ENCODE assay signal across 17 mouse cellular contexts in genomic region chr2:5515106-5515505, GRCm38 (mm10).
DNase-seq lines count a peak whose midpoint lies in the region; ATAC-seq and TF ChIP-seq lines count a peak whose summit lies in the region.
"Had no signal": no experiment of that assay in that cellular context is flagged by ENCODE, and none has a peak within 500 bp of the region (broad histone marks: within the 10 kb centered on the region; RNA-seq: fewer than 3 reads in every experiment).

No protein-coding gene starts in this region.

- 35% methylated on average over 2 of the region's 2 CpGs for WGBS in heart, embryonic 13.5 days
- WGBS in stomach, embryonic 16.5 days, result 76% methylated on average over 2 of the region's 2 CpGs
- 73% methylated on average over 2 of the region's 2 CpGs for WGBS in stomach, postnatal 0 days
- WGBS in kidney, postnatal 0 days, result 41% methylated on average over 2 of the region's 2 CpGs
- 90% methylated on average over 2 of the region's 2 CpGs for WGBS in neural tube, embryonic 15.5 days

- H3K9ac ChIP-seq in heart, embryonic 13.5 days, result no peak overlapping the region
- no peak overlapping the region for H3K9ac ChIP-seq in stomach, embryonic 16.5 days (ENCODE audit: low read length)
- H3K9ac ChIP-seq in stomach, postnatal 0 days (ENCODE audit: low read length), result no peak overlapping the region
- no peak overlapping the region for H3K9ac ChIP-seq in kidney, postnatal 0 days (ENCODE audit: low read depth, low read length)
- no peak overlapping the region for H3K9ac ChIP-seq in neural tube, embryonic 15.5 days (replicated peaks)
- H3K9ac ChIP-seq: embryonic facial prominence, embryonic 15.5 days; limb, embryonic 15.5 days; midbrain, embryonic 15.5 days had no signal

- no peak for DNase-seq in heart, postnatal 36 days
- DNase-seq in stomach, postnatal 0 days (ENCODE audit: low spot score), result no peak
- DNase-seq in kidney, postnatal 0 days (ENCODE audit: low spot score), result peak; percentile 64
- DNase-seq in thymus, postnatal 14 days, result no peak
- DNase-seq: heart, postnatal 14 days; lung, postnatal 14 days; thymus, adult 2 months had no signal

- H3K4me2 ChIP-seq in heart, embryonic 13.5 days, result no peak overlapping the region
- no peak overlapping the region for H3K4me2 ChIP-seq in stomach, embryonic 16.5 days (ENCODE audit: low read depth, low read length)
- no peak overlapping the region for H3K4me2 ChIP-seq in stomach, postnatal 0 days (replicated peaks; ENCODE audit: low read depth)
- no peak overlapping the region for H3K4me2 ChIP-seq in kidney, postnatal 0 days (ENCODE audit: low read length)
- H3K4me2 ChIP-seq in neural tube, embryonic 15.5 days, result no peak overlapping the region
- H3K4me2 ChIP-seq: embryonic facial prominence, embryonic 15.5 days; limb, embryonic 15.5 days; midbrain, embryonic 15.5 days had no signal

- peaks cover 20% of the 10 kb centered on the region for H3K4me1 ChIP-seq in heart, embryonic 13.5 days
- H3K4me1 ChIP-seq in stomach, embryonic 16.5 days (ENCODE audit: control insufficient read depth, insufficient read depth, low read length), result peaks cover 12% of the 10 kb centered on the region
- H3K4me1 ChIP-seq in stomach, postnatal 0 days (replicated peaks; ENCODE audit: control insufficient read depth, insufficient read depth), result no peaks in the 10 kb centered on the region
- 0 out of 2 replicates have a peak, but pooled peaks cover 2% of the 10 kb centered on the region for H3K4me1 ChIP-seq in kidney, postnatal 0 days (replicated peaks; ENCODE audit: insufficient read depth, low read length)
- H3K4me1 ChIP-seq in neural tube, embryonic 15.5 days, result no peaks in the 10 kb centered on the region; the same call in 1 of the 2 replicates
- H3K4me1 ChIP-seq: embryonic facial prominence, embryonic 15.5 days; forebrain, embryonic 10.5 days; limb, embryonic 15.5 days; megakaryocyte, embryonic 14.5 days had no signal

- no peaks in the 10 kb centered on the region for H3K27me3 ChIP-seq in heart, embryonic 13.5 days (replicated peaks)
- no peaks in the 10 kb centered on the region for H3K27me3 ChIP-seq in stomach, embryonic 16.5 days (ENCODE audit: control insufficient read depth, insufficient read depth, low read length)
- H3K27me3 ChIP-seq in stomach, postnatal 0 days (ENCODE audit: control insufficient read depth, insufficient read depth, low read length), result no peaks in the 10 kb centered on the region
- no peaks in the 10 kb centered on the region for H3K27me3 ChIP-seq in kidney, postnatal 0 days (ENCODE audit: insufficient read depth, low read length)
- no peaks in the 10 kb centered on the region for H3K27me3 ChIP-seq in neural tube, embryonic 15.5 days (replicated peaks)
- H3K27me3 ChIP-seq: embryonic facial prominence, embryonic 15.5 days; limb, embryonic 15.5 days; megakaryocyte, embryonic 14.5 days; midbrain, embryonic 15.5 days had no signal

- H3K36me3 ChIP-seq in heart, embryonic 13.5 days, result no peaks in the 10 kb centered on the region
- no peaks in the 10 kb centered on the region for H3K36me3 ChIP-seq in stomach, embryonic 16.5 days (ENCODE audit: control insufficient read depth, insufficient read depth, low read length)
- no peaks in the 10 kb centered on the region for H3K36me3 ChIP-seq in stomach, postnatal 0 days (ENCODE audit: control insufficient read depth, insufficient read depth, low read length)
- no peaks in the 10 kb centered on the region for H3K36me3 ChIP-seq in kidney, postnatal 0 days (ENCODE audit: insufficient read depth, low read length)
- no peaks in the 10 kb centered on the region for H3K36me3 ChIP-seq in neural tube, embryonic 15.5 days
- H3K36me3 ChIP-seq: embryonic facial prominence, embryonic 15.5 days; forebrain, embryonic 10.5 days; limb, embryonic 15.5 days; midbrain, embryonic 15.5 days had no signal

- no peak for ATAC-seq in heart, embryonic 13.5 days (ENCODE audit: extremely low read depth, insufficient number of reproducible peaks, low FRiP score, low TSS enrichment)
- ATAC-seq in stomach, embryonic 16.5 days (ENCODE audit: insufficient read depth, low FRiP score), result no peak
- no peak for ATAC-seq in stomach, postnatal 0 days (ENCODE audit: low FRiP score, low TSS enrichment)
- ATAC-seq in kidney, postnatal 0 days (replicated peaks; ENCODE audit: low FRiP score, low read depth), result no peak
- ATAC-seq in neural tube, embryonic 15.5 days (ENCODE audit: low FRiP score), result no peak
- ATAC-seq: hindbrain, embryonic 16.5 days; intestine, postnatal 0 days; midbrain, embryonic 15.5 days had no signal

- H3K4me3 ChIP-seq in heart, embryonic 13.5 days, result no peak overlapping the region
- H3K4me3 ChIP-seq in stomach, embryonic 16.5 days (replicated peaks; ENCODE audit: low read length), result no peak overlapping the region
- no peak overlapping the region for H3K4me3 ChIP-seq in stomach, postnatal 0 days (ENCODE audit: low read depth, low read length)
- H3K4me3 ChIP-seq in kidney, postnatal 0 days (replicated peaks; ENCODE audit: low read depth, low read length), result no peak overlapping the region
- no peak overlapping the region for H3K4me3 ChIP-seq in neural tube, embryonic 15.5 days (replicated peaks)
- H3K4me3 ChIP-seq: embryonic facial prominence, embryonic 15.5 days; forebrain, embryonic 10.5 days; limb, embryonic 15.5 days; megakaryocyte, embryonic 14.5 days; midbrain, embryonic 15.5 days had no signal

- TF ChIP-seq EP300 in stomach, postnatal 0 days (optimal IDR thresholded peaks at IDR 0.05), result no peak

- intact Hi-C loops in heart, postnatal 36 days (cut with DNase I), result no loop called here

- H3K27ac ChIP-seq in heart, embryonic 13.5 days (replicated peaks), result peak overlapping the region; percentile 44; the same call in 1 of the 2 replicates
- H3K27ac ChIP-seq in stomach, embryonic 16.5 days (ENCODE audit: low read length), result 0 out of 2 replicates have a peak overlapping the region, but pooled peaks have one; percentile 33
- no peak overlapping the region for H3K27ac ChIP-seq in stomach, postnatal 0 days (replicated peaks)
- H3K27ac ChIP-seq in kidney, postnatal 0 days, result no peak overlapping the region
- no peak overlapping the region for H3K27ac ChIP-seq in neural tube, embryonic 15.5 days (replicated peaks)
- H3K27ac ChIP-seq: embryonic facial prominence, embryonic 15.5 days; forebrain, embryonic 10.5 days; limb, embryonic 15.5 days; midbrain, embryonic 15.5 days had no signal

- no peaks in the 10 kb centered on the region for H3K9me3 ChIP-seq in heart, embryonic 13.5 days
- peaks cover 3% of the 10 kb centered on the region; the same call in 1 of the 2 replicates for H3K9me3 ChIP-seq in stomach, embryonic 16.5 days (replicated peaks; ENCODE audit: control insufficient read depth, low read length)
- no peaks in the 10 kb centered on the region for H3K9me3 ChIP-seq in stomach, postnatal 0 days (ENCODE audit: control insufficient read depth, low read length)
- H3K9me3 ChIP-seq in kidney, postnatal 0 days (replicated peaks; ENCODE audit: low read length), result no peaks in the 10 kb centered on the region
- no peaks in the 10 kb centered on the region for H3K9me3 ChIP-seq in neural tube, embryonic 15.5 days (replicated peaks)
- H3K9me3 ChIP-seq: embryonic facial prominence, embryonic 15.5 days; forebrain, embryonic 10.5 days; limb, embryonic 15.5 days; midbrain, embryonic 15.5 days had no signal

- no peak for TF ChIP-seq CTCF in stomach, postnatal 0 days (IDR thresholded peaks at IDR 0.05; ENCODE audit: low read depth)
- no peak for TF ChIP-seq CTCF in kidney, postnatal 0 days (IDR thresholded peaks at IDR 0.05; ENCODE audit: low read depth)

Comparison
In these comparisons a context has a peak if more than half of its experiments do, and no peak if none do; other contexts are left out.
1. H3K27ac ChIP-seq: peak in heart, embryonic 13.5 days (single experiment) and stomach, embryonic 16.5 days (single experiment); none in stomach, postnatal 0 days (single experiment), kidney, postnatal 0 days (single experiment) and neural tube, embryonic 15.5 days (single experiment).